25 mouse cellular contexts compared by ENCODE assay signal in genomic region chr10:67995356-67995755, GRCm38 (mm10). TPM values are rescaled to one million over a fixed set of nuclear protein-coding genes. Genes with fewer than 3 reads are reported as not detected.
A peak's percentile ranks its signal among the peaks of the same experiment; 100 is the strongest.
DNase-seq lines count a peak whose midpoint lies in the region; ATAC-seq and TF ChIP-seq lines count a peak whose summit lies in the region.
"Had no signal": no experiment of that assay in that cellular context is flagged by ENCODE, and none has a peak within 500 bp of the region (broad histone marks: within the 10 kb centered on the region; RNA-seq: fewer than 3 reads in every experiment).

No protein-coding gene starts in this region.

- peaks cover 41% of the 10 kb centered on the region for H3K4me1 ChIP-seq in E14TG2a.4 (replicated peaks; ENCODE audit: low read depth, low read length)

- DNase-seq in frontal cortex, postnatal 25 days (ENCODE audit: low spot score in 2 of 2), result no peak
- DNase-seq in kidney, postnatal 4 days, result peak; percentile 41 to 64
- DNase-seq in kidney, adult 11 months, result no peak
- peak; percentile 86 for DNase-seq in ZHBTc4 (ENCODE audit: low read depth, low spot score)
- DNase-seq in adrenal gland, postnatal 14 days, result no peak
- DNase-seq: adrenal gland, adult 8-10 months; cerebellum, adult 8-10 months; kidney, postnatal 14 days; retina, postnatal 1 day; thymus, postnatal 14 days had no signal

- H3K27me3 ChIP-seq in E14TG2a.4 (ENCODE audit: insufficient read depth, low read length), result no peaks in the 10 kb centered on the region
- H3K27me3 ChIP-seq: embryonic facial prominence, embryonic 13.5 days; forebrain, embryonic 15.5 days; heart, embryonic 13.5 days; hindbrain, embryonic 13.5 days; limb, embryonic 13.5 days; lung, embryonic 15.5 days; midbrain, embryonic 12.5 days; neural tube, embryonic 15.5 days had no signal

- no peak for TF ChIP-seq CTCF in E14TG2a.4 (conservative IDR thresholded peaks at IDR 0.05; ENCODE audit: low read length)

- H3K4me3 ChIP-seq in E14TG2a.4 (replicated peaks; ENCODE audit: low read length), result peak overlapping the region; percentile 37; the same call in 1 of the 2 replicates
- H3K4me3 ChIP-seq: embryonic facial prominence, embryonic 13.5 days; forebrain, embryonic 10.5 days; forebrain, embryonic 15.5 days; heart, adult 2 months; heart, embryonic 13.5 days; hindbrain, embryonic 13.5 days; layer of hippocampus, adult 2 months; limb, embryonic 13.5 days; lung, embryonic 15.5 days; midbrain, embryonic 12.5 days; neural tube, embryonic 15.5 days had no signal

- 0 out of 2 replicates have a peak, but pooled peaks have one; percentile 32 for ATAC-seq in frontal cortex, adult (ENCODE audit: low TSS enrichment)
- ATAC-seq in megakaryocyte, adult 5-6 weeks (ENCODE audit: poor library complexity, severe bottlenecking), result no peak
- ATAC-seq: forebrain, embryonic 15.5 days; intestine, postnatal 0 days had no signal

- peaks cover 3% of the 10 kb centered on the region; the same call in 1 of the 2 replicates for H3K36me3 ChIP-seq in E14TG2a.4 (ENCODE audit: insufficient read depth, low read length)
- H3K36me3 ChIP-seq: neural tube, embryonic 15.5 days had no signal

- peaks cover 7% of the 10 kb centered on the region; the same call in 1 of the 2 replicates for H3K9me3 ChIP-seq in E14TG2a.4 (ENCODE audit: low read length)
- H3K9me3 ChIP-seq: forebrain, embryonic 15.5 days; heart, embryonic 13.5 days; hindbrain, embryonic 13.5 days; lung, embryonic 15.5 days; midbrain, embryonic 12.5 days; neural tube, embryonic 15.5 days had no signal

RNA-seq across cellular contexts. Expression of gene Rtkn2, which starts 16.0 kb away (rescaled TPM):
- 0.89 and 1.2 TPM in 2 replicates for total RNA-seq in adrenal gland, postnatal 14 days (2021)
- total RNA-seq in megakaryocyte, adult 5-6 weeks (2015), result 4.1 and 5.3 TPM in 2 replicates
- total RNA-seq in megakaryocyte, adult 5-6 weeks (2017), result 7.6 and 8.6 TPM in 2 replicates

Comparison
In these comparisons a context has a peak if more than half of its experiments do, and no peak if none do; other contexts are left out.
1. DNase-seq: peak in kidney, postnatal 4 days (2 of 2) and ZHBTc4 (single experiment); none in frontal cortex, postnatal 25 days (0 of 2), kidney, adult 11 months (single experiment) and adrenal gland, postnatal 14 days (single experiment).